Mouse (Mus musculus) hindbrain, embryonic 13.5 days (tissue): ENCODE data around the gene Rasd1. TPM values are rescaled to one million over a fixed set of nuclear protein-coding genes. Genes with fewer than 3 reads are reported as not detected.

ENCODE experiments used
- ATAC-seq: fragments of 200-750 bp; cut with Nextera tagmentation; 2 replicates; pipeline ENCODE4 v1.8.0; 2017; ENCODE audit warnings: moderate TSS enrichment; ENCODE audit not compliant: low FRiP score
- H3K27ac ChIP-seq: fragments of 300-500 bp; sonication (generic); 2 replicates; pipeline ENCODE4 v1.5.1; 2015; ENCODE audit warnings: inconsistent platforms, mild to moderate bottlenecking, moderate library complexity
- H3K27me3 ChIP-seq: fragments of 300-500 bp; sonication (generic); 2 replicates; pipeline ENCODE4 v1.6.1; 2015; ENCODE audit warnings: mild to moderate bottlenecking, inconsistent platforms
- H3K36me3 ChIP-seq: fragments of 300-500 bp; sonication (generic); 2 replicates; pipeline ENCODE4 v1.6.1; 2015; ENCODE audit warnings: mild to moderate bottlenecking, inconsistent platforms
- H3K4me1 ChIP-seq: fragments of 300-500 bp; sonication (generic); replicated peaks from 2 replicates; pipeline ENCODE4 v1.6.1; 2015; ENCODE audit warnings: inconsistent platforms
- H3K4me2 ChIP-seq: fragments of 300-500 bp; sonication (generic); 2 replicates; pipeline ENCODE4 v1.6.1; 2015; ENCODE audit warnings: inconsistent platforms, mild to moderate bottlenecking, moderate library complexity
- H3K4me3 ChIP-seq: fragments of 300-500 bp; sonication (generic); 2 replicates; pipeline ENCODE4 v1.5.1; 2015; ENCODE audit warnings: mild to moderate bottlenecking, inconsistent platforms
- H3K9ac ChIP-seq: fragments of 300-500 bp; sonication (generic); 2 replicates; pipeline ENCODE4 v1.6.1; 2015; ENCODE audit warnings: mild to moderate bottlenecking, inconsistent platforms
- H3K9me3 ChIP-seq: fragments of 300-500 bp; sonication (generic); 2 replicates; pipeline ENCODE4 v1.6.1; 2016; ENCODE audit warnings: inconsistent platforms
- WGBS: fragments of 180-500 bp; shearing (Covaris S2); methylation state at CpG from one replicate; pipeline ENCODE4 v1.1.7; 2015; 5-methylcytosine and 5-hydroxymethylcytosine counted together
- polyA plus RNA-seq: library from polyadenylated mRNA; unstranded; fragments of >200 nt; fragmentation: Nextera tagmentation; extraction: Ambion mirVana; gene quantifications from 2 replicates; pipeline ENCODE4 v1.2.1, GENCODE M21; 2015

Rasd1 gene
- polyA plus RNA-seq, 1 experiment from 2014 or later: 0.93 TPM

- no peak overlapping the region for H3K4me3 ChIP-seq
- no peaks in the 10 kb centered on the region for H3K9me3 ChIP-seq
- no peaks in the 10 kb centered on the region for H3K36me3 ChIP-seq
- WGBS: 29% methylated on average over 4 of the region's 4 CpGs
- no peak overlapping the region for H3K27ac ChIP-seq
- no peak overlapping the region for H3K9ac ChIP-seq
- ATAC-seq: no peak
- 0 out of 2 replicates have a peak, but pooled peaks cover 6% of the 10 kb centered on the region for H3K27me3 ChIP-seq
- 0 out of 2 replicates have a peak, but pooled peaks cover 7% of the 10 kb centered on the region for H3K4me1 ChIP-seq
- H3K4me2 ChIP-seq: no peak overlapping the region
These were observed 34.7 kb downstream of the Rasd1 start for GRCm38 (mm10) chr11:59930031-59930430.

GRCm38 (mm10) chr11:59921265-59921664 lies 43.5 kb downstream of the Rasd1 start:
- ATAC-seq: no peak
- H3K4me2 ChIP-seq: no peak overlapping the region
- H3K9ac ChIP-seq: no peak overlapping the region
- no peak overlapping the region for H3K27ac ChIP-seq
- no peaks in the 10 kb centered on the region for H3K36me3 ChIP-seq
- no peaks in the 10 kb centered on the region for H3K9me3 ChIP-seq
- H3K4me1 ChIP-seq: no peaks in the 10 kb centered on the region; the same call in 1 of the 2 replicates
- H3K27me3 ChIP-seq: 0 out of 2 replicates have a peak, but pooled peaks cover 2% of the 10 kb centered on the region
- H3K4me3 ChIP-seq: no peak overlapping the region
- 17% methylated on average over 7 of the region's 7 CpGs for WGBS

- no peak overlapping the region for H3K9ac ChIP-seq
- H3K27ac ChIP-seq: no peak overlapping the region
- 0 out of 2 replicates have a peak, but pooled peaks cover 2% of the 10 kb centered on the region for H3K27me3 ChIP-seq
- H3K4me3 ChIP-seq: no peak overlapping the region
- H3K4me2 ChIP-seq: no peak overlapping the region
- no peaks in the 10 kb centered on the region for H3K36me3 ChIP-seq
- H3K9me3 ChIP-seq: no peaks in the 10 kb centered on the region
- no peak for ATAC-seq
- no peaks in the 10 kb centered on the region; the same call in 1 of the 2 replicates for H3K4me1 ChIP-seq
- 82% methylated on average over 5 of the region's 5 CpGs for WGBS
These were observed 44.4 kb downstream of the Rasd1 start for GRCm38 (mm10) chr11:59920331-59920730.

- no peak for ATAC-seq
- WGBS: 75% methylated on average over 3 of the region's 3 CpGs
These were observed 45.3 kb downstream of the Rasd1 start for GRCm38 (mm10) chr11:59919401-59919800.

GRCm38 (mm10) chr11:59918014-59918413 lies 46.7 kb downstream of the Rasd1 start:
- no peak for ATAC-seq

More at GRCm38 (mm10) chr11:59919401-59919800, 45.3 kb downstream of the Rasd1 start:
- H3K4me2 ChIP-seq: no peak overlapping the region
- 0 out of 2 replicates have a peak, but pooled peaks cover 2% of the 10 kb centered on the region for H3K27me3 ChIP-seq
- no peak overlapping the region for H3K9ac ChIP-seq
- no peak overlapping the region for H3K4me3 ChIP-seq
- H3K9me3 ChIP-seq: no peaks in the 10 kb centered on the region
- H3K4me1 ChIP-seq: no peaks in the 10 kb centered on the region; the same call in 1 of the 2 replicates
- no peaks in the 10 kb centered on the region for H3K36me3 ChIP-seq
- H3K27ac ChIP-seq: no peak overlapping the region

GRCm38 (mm10) chr11:59913702-59914101 lies 51.0 kb downstream of the Rasd1 start:
- H3K27ac ChIP-seq: no peak overlapping the region
- H3K27me3 ChIP-seq: no peaks in the 10 kb centered on the region
- no peaks in the 10 kb centered on the region for H3K9me3 ChIP-seq
- ATAC-seq: no peak
- H3K4me1 ChIP-seq: 0 out of 2 replicates have a peak, but pooled peaks cover 3% of the 10 kb centered on the region
- H3K4me3 ChIP-seq: no peak overlapping the region
- no peak overlapping the region for H3K9ac ChIP-seq
- 90% methylated on average over 4 of the region's 4 CpGs for WGBS
- no peaks in the 10 kb centered on the region for H3K36me3 ChIP-seq
- H3K4me2 ChIP-seq: no peak overlapping the region

More at GRCm38 (mm10) chr11:59918014-59918413, 46.7 kb downstream of the Rasd1 start:
- H3K9ac ChIP-seq: no peak overlapping the region
- no peaks in the 10 kb centered on the region; the same call in 1 of the 2 replicates for H3K4me1 ChIP-seq
- no peaks in the 10 kb centered on the region for H3K9me3 ChIP-seq
- no peak overlapping the region for H3K27ac ChIP-seq
- 49% methylated on average over 4 of the region's 4 CpGs for WGBS
- H3K4me3 ChIP-seq: no peak overlapping the region
- no peak overlapping the region for H3K4me2 ChIP-seq
- no peaks in the 10 kb centered on the region for H3K36me3 ChIP-seq
- H3K27me3 ChIP-seq: no peaks in the 10 kb centered on the region

Other genes with a start within 250 kb of the Rasd1 start
- gene Pld6, start 177.3 kb downstream of the Rasd1 start, polyA plus RNA-seq: 4.7 and 5.0 TPM in 2 replicates
- 39.6 and 41.0 TPM in 2 replicates for gene Flcn, start 154.9 kb downstream of the Rasd1 start, polyA plus RNA-seq
- gene Nt5m, start 125.5 kb downstream of the Rasd1 start, polyA plus RNA-seq: 61.5 and 64.1 TPM in 2 replicates
- gene Cops3, start 125.1 kb downstream of the Rasd1 start, polyA plus RNA-seq: 205 and 210 TPM in 2 replicates
- gene Med9, start 16.7 kb downstream of the Rasd1 start, polyA plus RNA-seq: 33.9 and 34.1 TPM in 2 replicates
- 7.4 and 9.1 TPM in 2 replicates for gene Pemt, start 81.5 kb upstream of the Rasd1 start, polyA plus RNA-seq
- 32.6 and 32.7 TPM in 2 replicates for gene Rai1, start 140.1 kb upstream of the Rasd1 start, polyA plus RNA-seq